Mouse (Mus musculus) heart, adult 11 months (tissue): ENCODE measurements around the gene Klk1b4.

ENCODE experiments used
- DNase-seq: peaks from one replicate; pipeline ENCODE4 v3.0.0; 2022

Klk1b4 gene

GRCm38 (mm10) chr7:44254930-44255329 lies 47.7 kb downstream of the Klk1b4 start:
- DNase-seq: no peak

GRCm38 (mm10) chr7:44257278-44257677 lies 50.0 kb downstream of the Klk1b4 start, which contains the start of gene Acp4:
Acp4 (minus strand) TSS chr7:44257378.
- no peak for DNase-seq

- no peak for DNase-seq
Measured at GRCm38 (mm10) chr7:44260410-44260809, 53.2 kb downstream of the Klk1b4 start.

GRCm38 (mm10) chr7:44261147-44261546 lies 53.9 kb downstream of the Klk1b4 start, which contains the start of gene Gm15517:
Gm15517 (plus strand) TSS chr7:44261447.
- no peak for DNase-seq
